Mouse (Mus musculus): ENCODE measurements around the gene Lrrc4b. TPM values are rescaled to one million over a fixed set of nuclear protein-coding genes. Genes with fewer than 3 reads are reported as not detected.

Gene Lrrc4b
- total and polyA plus RNA-seq, 3 experiments = 5.1 to 10.3 (median 8.5) TPM

GRCm38 (mm10) chr7:44464511-44464910, 35.7 kb downstream of the Lrrc4b start:
- no peak for DNase-seq

- DNase-seq = no peak
These were observed 36.3 kb downstream of the Lrrc4b start, which contains the start of gene Aspdh for GRCm38 (mm10) chr7:44465111-44465510. Gene Aspdh (plus strand): TSS chr7:44465391.

- DNase-seq = no peak
These were observed 37.4 kb downstream of the Lrrc4b start for GRCm38 (mm10) chr7:44466006-44466887.

GRCm38 (mm10) chr7:44466888-44467311, 38.1 kb downstream of the Lrrc4b start:
- no peak for DNase-seq

GRCm38 (mm10) chr7:44467811-44468411, 39.1 kb downstream of the Lrrc4b start, which contains the start of gene Josd2:
Gene Josd2 (plus strand): TSS chr7:44467980.
- peak; percentile 96 for DNase-seq

- no peak for DNase-seq
These were observed 39.9 kb downstream of the Lrrc4b start for GRCm38 (mm10) chr7:44468644-44469285.

GRCm38 (mm10) chr7:44469677-44470675, 41.2 kb downstream of the Lrrc4b start:
- no peak for DNase-seq

GRCm38 (mm10) chr7:44470696-44471612, 42.1 kb downstream of the Lrrc4b start:
- no peak for DNase-seq

GRCm38 (mm10) chr7:44471880-44472557, 43.2 kb downstream of the Lrrc4b start:
- DNase-seq = no peak

- no peak for DNase-seq
These were observed 43.7 kb downstream of the Lrrc4b start for GRCm38 (mm10) chr7:44472558-44472885.

GRCm38 (mm10) chr7:44472961-44473646, 44.3 kb downstream of the Lrrc4b start:
- no peak for DNase-seq

- no peak for DNase-seq
These were observed 45.6 kb downstream of the Lrrc4b start for GRCm38 (mm10) chr7:44474419-44474818.

GRCm38 (mm10) chr7:44475046-44475614, 46.3 kb downstream of the Lrrc4b start:
- no peak for DNase-seq

- no peak for DNase-seq
These were observed 54.1 kb downstream of the Lrrc4b start for GRCm38 (mm10) chr7:44482836-44483435.

GRCm38 (mm10) chr7:44484109-44484508, 55.3 kb downstream of the Lrrc4b start:
- no peak for DNase-seq

- peak; percentile 68 for DNase-seq
These were observed 56.2 kb downstream of the Lrrc4b start for GRCm38 (mm10) chr7:44484841-44485571.

- DNase-seq = no peak
These were observed 56.9 kb downstream of the Lrrc4b start for GRCm38 (mm10) chr7:44485572-44486195.

All from adrenal gland, adult 2 months (tissue).